Mouse (Mus musculus): ENCODE results near the gene Iqce.

GRCm38 (mm10) chr5:140616110-140616503 is 86.1 kb downstream of the Iqce start:
- TF ChIP-seq CTCF (IDR thresholded peaks at IDR 0.05; ENCODE audit: low read depth, low read length) (no peak), POLR2A (IDR thresholded peaks at IDR 0.05; ENCODE audit: extremely low read depth, insufficient read depth, low read length) (no peak)
